Mouse (Mus musculus): ENCODE results near the gene Tpd52l2.

DNA sequence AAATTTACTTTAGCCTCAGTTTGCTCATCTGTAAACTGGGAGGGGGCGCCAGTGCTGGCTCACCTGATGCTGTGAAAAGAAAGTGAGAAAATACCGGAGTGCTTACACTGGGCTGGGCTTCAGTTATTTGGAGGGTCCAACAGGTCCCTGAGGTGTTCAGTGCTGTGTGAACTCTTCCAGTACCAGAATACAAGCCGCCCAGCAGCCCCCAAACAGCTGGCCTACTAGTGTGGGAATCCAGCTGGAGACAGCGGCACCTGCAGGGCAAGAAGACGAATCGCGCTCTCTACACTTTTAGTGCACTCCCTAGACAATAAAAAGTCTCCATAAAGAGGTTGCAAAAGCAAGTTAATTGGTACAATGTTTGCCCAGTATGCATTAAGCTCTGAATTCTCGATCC lies 661 bp upstream of the Tpd52l2 start:
- TF ChIP-seq POLR2A (IDR thresholded peaks at IDR 0.05; ENCODE audit: insufficient read length, low read depth) (no peak), E2F4 (IDR thresholded peaks at IDR 0.05; ENCODE audit: insufficient read depth) (no peak), REST (IDR thresholded peaks at IDR 0.05; ENCODE audit: insufficient read depth, insufficient read length) (no peak), MAX (IDR thresholded peaks at IDR 0.05; ENCODE audit: low read depth) (no peak), TCF12 (IDR thresholded peaks at IDR 0.05; ENCODE audit: insufficient read depth, poor library complexity, severe bottlenecking) (no peak), CEBPB (IDR thresholded peaks at IDR 0.05; ENCODE audit: insufficient read depth, poor library complexity, severe bottlenecking) (no peak), USF1 (IDR thresholded peaks at IDR 0.05; ENCODE audit: low read depth) (no peak), MYOG (IDR thresholded peaks at IDR 0.05; ENCODE audit: control insufficient read depth in 1 of 3, insufficient read depth in 1 of 3, insufficient read length in 2 of 3, low read depth in 2 of 3) (peak in 2 of 3 experiments; percentile 14 to 50), POLR2AphosphoS2 (IDR thresholded peaks at IDR 0.05; ENCODE audit: insufficient read length, low read depth) (no peak), MYOD1 (IDR thresholded peaks at IDR 0.05; ENCODE audit: control insufficient read depth in 1 of 3, insufficient read length in 2 of 3, low read depth in 2 of 3) (no peak), TCF3 (IDR thresholded peaks at IDR 0.05; ENCODE audit: insufficient read length, low read depth) (no peak), SRF (IDR thresholded peaks at IDR 0.05; ENCODE audit: control insufficient read depth, insufficient read length, low read depth) (no peak)

Measured in myocyte (in vitro differentiated cells).